Mouse (Mus musculus) spleen, adult 2 months (tissue): Measurements from ENCODE around the gene Sdf4. TPM values are rescaled to one million over a fixed set of nuclear protein-coding genes. Genes with fewer than 3 reads are reported as not detected.
A peak's percentile ranks its signal among the peaks of the same experiment; 100 is the strongest.

Source experiments
- DNase-seq, 2 experiments: peaks; one replicate each; pipeline versions ENCODE4 v3.0.0 to v3.0.0-alpha.2; 2012 to 2021; ENCODE audit warnings: low spot score in 2 of 2, low read depth in 1 of 2
- H3K27ac ChIP-seq: fragments of 200-500 bp; 2 replicates; pipeline ENCODE4 v1.5.1; 2012; ENCODE audit warnings: low read length, inconsistent platforms; ENCODE audit not compliant: insufficient read depth
- H3K27me3 ChIP-seq: fragments of 200-500 bp; 2 replicates; pipeline ENCODE4 v1.6.1; 2012; ENCODE audit warnings: mild to moderate bottlenecking, moderate library complexity, low read length, inconsistent platforms; ENCODE audit not compliant: control insufficient read depth, insufficient read depth
- H3K36me3 ChIP-seq: fragments of 200-500 bp; 2 replicates; pipeline ENCODE4 v1.6.1; 2012; ENCODE audit warnings: mild to moderate bottlenecking, low read length, inconsistent platforms; ENCODE audit not compliant: control insufficient read depth, insufficient read depth
- H3K4me1 ChIP-seq: fragments of 200-500 bp; 2 replicates; pipeline ENCODE4 v1.6.1; 2011; ENCODE audit warnings: inconsistent platforms; ENCODE audit not compliant: control insufficient read depth, insufficient read depth, insufficient read length
- H3K4me3 ChIP-seq: fragments of 200-500 bp; 2 replicates; pipeline ENCODE4 v1.5.1; 2011; ENCODE audit warnings: mild to moderate bottlenecking, inconsistent platforms; ENCODE audit not compliant: insufficient read depth, insufficient read length; ENCODE audit errors: extremely low read depth
- CTCF ChIP-seq: fragments of 200-500 bp; IDR thresholded peaks from 2 replicates; pipeline ENCODE4 v1.5.1; 2011; ENCODE audit warnings: mild to moderate bottlenecking, inconsistent platforms; ENCODE audit not compliant: insufficient read depth, insufficient read length, insufficient replicate concordance; ENCODE audit errors: extremely low read depth
- POLR2A ChIP-seq: fragments of 200-500 bp; IDR thresholded peaks from 2 replicates; pipeline ENCODE4 v1.6.1; 2011; ENCODE audit warnings: low read depth, low read length, inconsistent platforms
- WGBS: fragments of 180-500 bp; shearing (Covaris S2); methylation state at CpG from one replicate; pipeline ENCODE4 v1.1.7; 2018; 5-methylcytosine and 5-hydroxymethylcytosine counted together
- polyA plus RNA-seq: library from polyadenylated mRNA; depleted of rRNA; stranded (reverse); fragments of >200 nt; gene quantifications from 2 replicates; pipeline ENCODE4 v1.2.3, GENCODE M21; 2012

Sdf4 gene
- polyA plus RNA-seq, 1 experiment: 33.5 TPM

- H3K27me3 ChIP-seq: no peaks in the 10 kb centered on the region
- peak overlapping the region; percentile 95 for H3K4me3 ChIP-seq
- TF ChIP-seq POLR2A (0 out of 2 replicates have a peak, but pooled peaks have one; percentile 33), CTCF (no peak)
- peaks cover 11% of the 10 kb centered on the region for H3K36me3 ChIP-seq
- peaks cover 15% of the 10 kb centered on the region for H3K4me1 ChIP-seq
- peak overlapping the region; percentile 98 for H3K27ac ChIP-seq
- peak; percentile 89 for DNase-seq
- under 1% methylated on average over 70 of the region's 70 CpGs for whole genome bisulfite sequencing
Measured at GRCm38 (mm10) chr4:155992906-155993547, 355 bp downstream of the Sdf4 start.

GRCm38 (mm10) chr4:155993606-155994005 lies 934 bp downstream of the Sdf4 start:
- H3K4me3 ChIP-seq: peak overlapping the region; percentile 95
- TF ChIP-seq POLR2A (no peak), CTCF (no peak)
- no peak for DNase-seq
- H3K27ac ChIP-seq: peak overlapping the region; percentile 98
- peaks cover 11% of the 10 kb centered on the region for H3K36me3 ChIP-seq
- WGBS: 3% methylated on average over 15 of the region's 15 CpGs
- no peaks in the 10 kb centered on the region for H3K27me3 ChIP-seq
- peaks cover 15% of the 10 kb centered on the region for H3K4me1 ChIP-seq

- TF ChIP-seq POLR2A (no peak), CTCF (no peak)
- Histone ChIP-seq H3K36me3 (peaks cover 63% of the 10 kb centered on the region), H3K27ac (peak overlapping the region; percentile 38; the same call in 1 of the 2 replicates), H3K4me3 (no peak overlapping the region), H3K4me1 (no peaks in the 10 kb centered on the region), H3K27me3 (no peaks in the 10 kb centered on the region)
- WGBS: 84% methylated on average over 3 of the region's 3 CpGs
- DNase-seq: peak in 1 of 2 experiments; percentile 31
Measured at GRCm38 (mm10) chr4:156004109-156004508, 11.4 kb downstream of the Sdf4 start.

GRCm38 (mm10) chr4:156008369-156008768 lies 15.7 kb downstream of the Sdf4 start:
- no peaks in the 10 kb centered on the region for H3K27me3 ChIP-seq
- H3K36me3 ChIP-seq: peaks cover 52% of the 10 kb centered on the region
- TF ChIP-seq CTCF: no peak
- no peak for TF ChIP-seq POLR2A
- DNase-seq: no peak
- 96% methylated on average over 4 of the region's 4 CpGs for WGBS
- no peak overlapping the region for H3K27ac ChIP-seq
- no peaks in the 10 kb centered on the region for H3K4me1 ChIP-seq
- H3K4me3 ChIP-seq: no peak overlapping the region

GRCm38 (mm10) chr4:156013637-156014036 lies 21.0 kb downstream of the Sdf4 start, which contains the start of gene Tnfrsf4:
Tnfrsf4 (plus strand) TSS chr4:156013843.
- Histone ChIP-seq H3K36me3 (peaks cover 24% of the 10 kb centered on the region), H3K4me1 (no peaks in the 10 kb centered on the region), H3K4me3 (peak within 1 kb of the TSS; percentile 5; the same call in 1 of the 2 replicates), H3K27me3 (no peaks in the 10 kb centered on the region), H3K27ac (no peak within 1 kb of the TSS; the same call in 1 of the 2 replicates)
- 79% methylated on average over 8 of the region's 8 CpGs for WGBS
- DNase-seq: no peak
- no peak for TF ChIP-seq POLR2A
- no peak for TF ChIP-seq CTCF

- Histone ChIP-seq H3K27me3 (no peaks in the 10 kb centered on the region), H3K4me3 (peak overlapping the region; percentile 5; the same call in 1 of the 2 replicates), H3K36me3 (peaks cover 16% of the 10 kb centered on the region), H3K27ac (no peak overlapping the region), H3K4me1 (no peaks in the 10 kb centered on the region)
- no peak for DNase-seq
- 90% methylated on average over 2 of the region's 2 CpGs for WGBS
- no peak for TF ChIP-seq CTCF
- TF ChIP-seq POLR2A: no peak
Measured at GRCm38 (mm10) chr4:156014436-156014835, 21.8 kb downstream of the Sdf4 start.

GRCm38 (mm10) chr4:156019771-156020170 lies 27.1 kb downstream of the Sdf4 start:
- WGBS: 97% methylated on average over 12 of the region's 12 CpGs

More at GRCm38 (mm10) chr4:156019771-156020170, 27.1 kb downstream of the Sdf4 start:
- TF ChIP-seq POLR2A (no peak), CTCF (no peak)
- H3K36me3 ChIP-seq: peaks cover 1% of the 10 kb centered on the region; the same call in 1 of the 2 replicates
- DNase-seq: no peak
- H3K27ac ChIP-seq: no peak overlapping the region
- peaks cover 3% of the 10 kb centered on the region; the same call in 1 of the 2 replicates for H3K4me1 ChIP-seq
- no peak overlapping the region for H3K4me3 ChIP-seq
- no peaks in the 10 kb centered on the region for H3K27me3 ChIP-seq
